Mouse (Mus musculus) brain, embryonic 18.5 days (tissue): ENCODE measurements around the gene Lbhd2.

Source experiments
- DNase-seq: peaks from one replicate; pipeline ENCODE4 v3.0.0-alpha.2; 2012; ENCODE audit warnings: low read depth, low spot score

The Lbhd2 gene

DNA sequence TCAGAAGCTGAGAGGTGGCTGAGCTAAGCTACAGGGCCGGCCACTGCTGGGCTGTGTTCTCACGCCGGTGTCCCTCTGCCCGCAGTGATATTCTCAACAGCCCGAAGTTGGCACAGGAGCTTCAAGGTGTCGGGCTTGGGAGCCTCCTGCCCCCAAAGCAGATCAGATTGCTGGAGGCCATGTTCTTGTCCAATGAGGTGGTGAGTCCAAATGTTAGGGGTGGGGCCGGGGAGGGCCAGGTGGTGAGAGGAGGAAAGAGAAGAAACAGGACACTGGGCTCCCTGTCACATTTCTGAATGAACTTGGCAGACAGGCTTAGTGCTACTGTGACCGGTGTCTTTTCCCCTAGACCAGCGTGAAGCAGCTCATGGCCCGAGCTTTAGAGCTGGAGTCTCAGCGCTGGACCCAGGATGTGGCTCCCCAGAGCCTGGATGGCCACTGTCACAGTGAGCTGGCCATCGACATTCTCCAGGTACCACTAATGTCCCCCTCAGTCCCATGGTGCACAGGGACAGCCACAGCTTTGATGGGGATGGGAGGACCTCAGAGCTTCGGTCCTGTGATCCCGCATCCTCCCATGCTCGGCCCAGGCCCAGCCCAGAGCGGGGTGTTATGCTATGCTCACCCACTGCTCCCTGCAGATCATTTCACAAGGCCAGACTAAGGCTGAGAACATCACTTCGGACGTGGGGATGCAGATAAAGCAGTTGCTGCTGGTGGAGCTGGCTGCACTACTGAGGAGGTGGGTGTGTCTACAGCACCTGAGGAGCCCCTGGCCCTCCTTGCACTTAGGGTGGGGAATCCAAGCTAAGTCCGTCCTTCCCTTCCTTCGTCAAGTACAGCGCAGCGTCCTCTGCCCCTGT lies 41.5 kb downstream of the Lbhd2 start:
- no peak for DNase-seq

DNA sequence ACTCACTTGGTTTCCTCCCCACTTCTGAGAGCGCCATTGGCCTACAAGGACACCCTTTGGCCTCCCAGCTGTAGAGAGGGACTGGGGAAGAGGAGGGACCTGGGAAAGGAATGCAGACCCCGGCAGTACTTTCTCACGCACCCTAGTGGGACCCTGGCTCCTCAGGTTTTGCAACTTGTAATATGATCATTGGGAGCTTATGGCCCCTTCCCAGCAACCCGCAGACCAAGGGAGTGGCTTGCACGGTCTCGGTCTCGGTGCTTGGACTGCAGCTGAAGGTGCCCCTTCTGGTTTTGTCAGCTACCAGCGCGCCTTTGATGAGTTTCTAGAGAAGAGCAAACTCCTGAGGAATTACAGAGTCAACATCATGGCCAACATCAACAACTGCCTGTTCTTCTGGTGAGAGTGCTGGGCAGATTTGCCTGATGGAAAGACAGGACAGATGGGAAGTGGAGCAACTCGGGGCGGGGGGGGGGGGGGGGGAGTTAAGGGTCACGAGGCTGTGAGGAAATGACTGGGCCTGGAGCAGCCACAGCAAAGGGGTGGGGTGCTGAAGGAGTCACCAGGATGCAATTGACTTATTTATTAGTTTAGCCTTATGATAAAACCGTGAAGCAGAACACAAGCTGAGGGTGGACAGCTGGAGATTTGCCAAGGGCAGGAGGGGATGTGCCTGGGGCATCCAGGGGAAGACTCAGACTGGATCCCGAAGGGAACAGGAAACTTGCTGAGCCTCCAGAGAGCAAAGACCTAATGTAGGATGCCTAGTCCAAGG lies 42.5 kb downstream of the Lbhd2 start:
- DNase-seq: no peak

DNA sequence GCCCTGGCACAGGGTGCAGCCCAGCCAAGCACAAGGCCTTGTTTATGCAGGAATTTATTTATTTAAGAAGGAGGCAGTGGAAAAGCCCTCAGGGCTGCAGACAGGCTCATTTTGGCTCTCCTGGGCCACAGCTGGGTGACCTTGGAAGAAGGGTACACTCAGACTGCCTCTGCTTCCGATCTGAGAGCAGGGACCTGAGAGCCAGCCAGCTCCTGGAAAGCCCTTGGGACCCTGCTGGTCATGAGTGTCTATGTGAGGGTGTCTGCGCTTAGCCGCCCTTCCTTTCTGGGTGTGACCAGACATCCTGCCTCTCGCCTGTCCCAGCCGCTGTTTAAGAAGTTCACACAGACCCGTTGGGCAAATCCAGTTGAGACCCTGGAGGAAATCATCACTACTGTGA lies 43.8 kb downstream of the Lbhd2 start:
- no peak for DNase-seq

DNA sequence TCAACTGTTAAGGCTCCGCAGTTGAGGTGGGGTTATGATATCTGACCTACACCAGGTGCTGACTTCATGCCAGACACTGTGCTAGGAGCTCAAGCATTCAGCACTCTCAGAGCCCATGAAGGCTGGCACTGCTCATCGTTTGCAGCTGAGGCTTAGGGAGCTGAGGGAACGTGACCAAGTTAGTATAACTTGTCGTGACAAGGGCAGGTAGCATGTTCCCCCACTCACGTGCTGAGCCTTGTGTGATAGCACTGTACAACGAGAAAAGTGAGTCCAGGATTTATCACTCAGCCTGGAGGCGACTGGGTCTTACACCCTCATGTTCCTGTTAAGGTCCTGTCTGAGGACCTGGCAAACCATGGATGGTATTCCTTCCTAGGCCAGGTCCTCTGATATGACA lies 45.0 kb downstream of the Lbhd2 start:
- DNase-seq: no peak

DNA sequence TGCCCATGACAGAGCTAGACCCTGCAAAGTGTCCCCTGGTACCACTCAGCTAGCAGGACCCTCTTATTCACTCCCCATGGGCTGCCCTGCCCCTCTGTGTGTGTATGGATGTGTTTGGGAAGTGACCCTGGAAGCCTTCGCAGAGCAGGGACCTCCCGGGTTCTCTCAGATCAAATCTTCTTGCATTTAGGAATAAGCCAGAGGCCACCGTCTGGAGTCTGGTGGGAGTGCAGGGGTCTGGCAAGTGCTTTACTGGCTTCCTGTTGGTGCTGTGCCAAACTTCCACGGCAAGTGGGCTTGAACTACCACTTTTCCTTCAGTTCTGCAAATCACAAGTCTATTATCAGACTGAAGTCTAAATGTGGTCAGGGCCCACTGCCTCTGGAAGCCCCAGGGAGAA lies 47.4 kb downstream of the Lbhd2 start:
- DNase-seq: no peak

DNA sequence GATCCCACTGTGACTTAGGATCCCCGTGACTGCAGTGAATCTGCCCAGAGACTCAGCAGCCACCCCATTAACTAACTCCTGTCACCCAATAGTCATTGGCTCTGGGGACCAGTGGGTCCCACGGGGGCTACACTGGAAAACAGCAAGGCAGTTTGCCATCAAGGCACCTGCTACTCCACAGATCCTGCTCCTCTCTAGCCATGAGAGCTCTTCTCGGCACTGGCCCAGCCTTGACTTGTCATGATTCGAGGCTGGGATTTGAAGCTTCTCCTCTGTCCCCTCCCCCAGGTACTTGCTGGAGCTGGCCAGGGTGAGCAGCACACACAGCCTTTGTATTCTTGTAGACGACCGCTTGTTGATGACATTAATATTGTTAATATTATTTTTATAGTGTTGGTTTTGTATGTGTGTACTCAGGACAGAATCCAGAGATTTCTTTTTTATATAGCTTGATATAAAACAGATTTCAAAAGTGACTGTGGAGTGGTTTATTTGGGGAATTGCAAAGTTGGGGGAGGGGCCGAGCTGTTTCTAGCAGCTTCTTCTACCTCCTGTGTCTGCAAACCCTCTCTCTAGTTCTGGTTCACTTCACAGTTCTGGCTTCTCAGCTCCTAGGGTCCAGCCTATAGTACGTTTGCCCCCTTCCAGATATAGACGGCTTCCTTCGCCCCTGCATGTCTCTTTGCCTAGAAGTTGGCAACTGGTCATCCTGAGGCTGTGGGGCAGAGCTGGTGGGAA lies 48.1 kb downstream of the Lbhd2 start:
- DNase-seq: no peak

DNA sequence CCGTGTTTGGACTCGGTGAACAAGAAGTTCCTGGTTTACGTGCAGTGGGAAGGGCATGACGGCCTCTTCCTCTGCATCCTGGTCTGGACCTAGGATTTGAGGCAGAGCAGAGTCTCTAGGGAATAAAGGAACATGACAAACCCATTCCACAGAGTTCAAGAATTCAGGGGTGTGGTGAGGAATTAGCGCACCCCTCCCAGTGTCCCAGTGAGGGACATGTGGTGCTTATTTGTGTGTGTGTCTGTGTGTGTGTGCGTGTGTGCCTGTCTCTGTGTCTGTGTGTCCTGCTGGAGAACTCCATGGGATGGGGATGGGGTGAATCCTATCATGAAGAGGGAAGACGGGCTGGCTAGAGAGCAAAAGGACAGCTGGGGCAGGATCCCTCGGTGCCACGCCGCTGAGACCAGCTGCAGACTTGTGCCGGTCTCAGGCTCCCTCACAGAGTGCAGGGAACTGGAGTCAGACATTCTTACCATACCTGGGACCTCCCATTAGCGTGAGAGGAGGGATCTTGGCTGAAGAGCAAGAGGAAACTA lies 48.8 kb downstream of the Lbhd2 start:
- no peak for DNase-seq

GRCm38 (mm10) chr12:111455860-111456259 lies 49.3 kb downstream of the Lbhd2 start:
- DNase-seq: no peak

DNA sequence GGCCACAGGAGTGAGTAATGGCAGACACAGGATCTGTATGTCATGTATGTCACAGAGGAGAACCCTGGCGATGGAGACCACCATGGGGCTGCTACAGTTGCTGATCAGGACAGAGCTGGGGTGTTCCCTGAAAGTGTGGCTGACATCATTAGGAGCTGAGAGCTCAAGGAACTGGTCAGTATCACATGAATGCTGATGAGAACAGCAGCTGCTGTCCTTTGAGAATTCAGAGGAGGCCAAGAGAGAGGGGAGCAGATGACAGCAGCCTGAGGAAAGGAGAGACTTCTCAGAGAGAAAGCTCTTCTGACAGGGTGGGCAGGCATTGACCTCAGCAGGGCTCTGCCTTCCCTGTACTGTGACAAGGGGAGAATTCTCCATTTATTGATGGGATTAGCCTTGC lies 51.1 kb downstream of the Lbhd2 start:
- no peak for DNase-seq
